Mouse (Mus musculus) T-helper 1 cell (primary cell): ENCODE results near the gene B4galt1.

ENCODE experiments used
- in situ Hi-C: fragments of 300-600 bp; cut with MboI, MseI; formaldehyde crosslinking; loops from one replicate; pipeline ENCODE4 v1.15.1; 2025; ENCODE audit warnings: high pct_unique_total_duplicates

The B4galt1 gene

DNA sequence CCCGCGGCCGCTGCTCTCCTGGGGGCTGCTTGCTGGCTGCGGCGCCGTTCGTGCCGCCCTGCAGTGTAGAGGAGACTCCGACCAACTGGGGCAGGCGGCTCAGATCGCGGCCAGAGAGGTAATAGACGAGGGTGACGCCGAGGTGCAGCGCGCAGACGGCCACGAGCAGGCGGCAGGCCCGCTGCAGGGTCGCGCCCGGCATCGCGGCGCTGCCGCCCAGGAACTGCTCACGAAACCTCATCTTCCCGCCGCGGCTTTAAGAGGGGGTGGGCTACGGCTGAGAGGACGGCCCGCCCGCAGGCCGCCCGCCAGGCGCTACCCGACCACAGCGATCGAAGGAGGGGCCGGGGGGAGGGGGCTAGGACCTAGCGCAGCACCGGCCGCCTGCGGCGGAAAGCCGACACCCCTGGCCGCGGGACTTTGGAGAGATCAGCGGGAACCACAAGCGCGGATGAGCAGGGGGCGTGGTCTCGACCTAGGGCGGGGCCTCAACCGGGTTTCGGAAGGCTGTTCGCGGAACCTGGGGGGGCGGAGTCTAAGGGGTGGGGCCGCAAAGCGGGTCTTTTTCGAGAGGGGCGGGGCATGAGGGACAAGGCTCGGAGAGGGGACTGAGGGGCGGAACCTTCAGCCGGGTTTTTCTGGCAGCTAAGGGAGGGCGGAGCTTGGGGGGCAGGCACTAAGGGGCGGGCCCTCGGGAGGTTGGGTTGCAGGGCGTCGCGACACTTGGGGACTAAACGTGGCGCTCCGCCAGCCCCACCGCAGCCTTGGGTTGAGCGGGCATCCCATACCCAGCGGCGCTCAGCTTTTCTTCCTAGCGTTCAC, at the start of gene B4galt1:
Gene B4galt1 (minus strand): TSS at position 441 of the 822 bp plus-strand sequence.
- in situ Hi-C loops, result no loop called here

DNA sequence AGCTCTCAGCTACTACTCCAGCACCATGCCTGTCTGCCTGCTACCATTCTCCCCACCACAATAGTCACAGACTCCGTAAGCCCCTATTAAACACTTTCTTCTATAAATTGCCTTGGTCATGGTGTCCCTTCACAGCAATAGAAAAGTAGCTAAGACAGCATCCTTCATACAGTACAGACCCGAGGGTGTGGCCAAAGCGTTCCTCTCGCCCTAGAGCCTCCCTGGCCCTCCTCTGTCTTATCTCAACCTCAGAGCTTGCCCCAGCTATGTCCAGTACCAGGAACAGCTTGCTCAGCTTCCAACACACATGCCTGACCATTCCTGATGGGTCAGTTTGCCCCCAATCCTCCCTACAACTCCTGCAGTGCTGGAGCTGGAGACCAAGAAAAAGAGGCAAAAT, 46.8 kb upstream of the B4galt1 start:
- in situ Hi-C loops, result no loop called here

DNA sequence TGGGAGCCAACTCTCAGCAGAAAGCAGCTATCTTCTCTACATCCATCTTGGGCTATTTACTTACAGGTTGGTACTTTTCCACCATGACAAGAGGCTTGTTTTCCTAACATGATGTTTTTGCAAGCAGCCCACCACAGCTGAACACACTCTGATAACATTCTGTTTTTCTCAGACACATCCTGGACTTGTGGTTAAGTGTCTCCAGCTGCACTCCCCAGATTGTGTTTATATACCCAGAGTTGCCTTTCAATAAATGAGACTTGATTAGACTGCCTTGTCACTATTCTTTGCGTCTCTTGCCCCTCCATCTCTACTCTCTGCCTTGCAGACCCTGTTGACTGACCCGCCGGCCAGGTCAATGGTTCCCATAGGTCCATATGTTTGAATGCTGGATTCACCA, 46.3 kb upstream of the B4galt1 start:
- in situ Hi-C loops, result no loop called here

DNA sequence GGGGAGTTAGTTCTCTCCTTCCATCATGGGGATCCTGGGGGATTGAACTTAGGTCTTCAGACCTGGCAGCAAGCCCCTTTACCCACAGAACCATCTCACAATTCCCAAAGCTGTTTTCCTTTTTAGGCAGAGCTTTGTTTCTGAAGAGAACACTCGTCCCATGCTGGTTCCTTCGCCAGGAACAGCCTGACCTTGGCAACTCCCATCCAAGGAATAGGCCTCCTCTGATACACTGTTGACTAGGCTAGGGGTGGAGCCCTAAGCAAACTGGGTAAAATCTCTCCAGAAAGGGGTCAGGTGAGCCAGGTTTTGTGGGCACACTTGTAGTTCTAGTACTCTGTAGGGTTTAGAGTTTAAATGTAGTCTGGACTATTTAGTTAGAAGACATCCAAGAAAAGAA, 45.5 kb upstream of the B4galt1 start:
- in situ Hi-C loops, result no loop called here

DNA sequence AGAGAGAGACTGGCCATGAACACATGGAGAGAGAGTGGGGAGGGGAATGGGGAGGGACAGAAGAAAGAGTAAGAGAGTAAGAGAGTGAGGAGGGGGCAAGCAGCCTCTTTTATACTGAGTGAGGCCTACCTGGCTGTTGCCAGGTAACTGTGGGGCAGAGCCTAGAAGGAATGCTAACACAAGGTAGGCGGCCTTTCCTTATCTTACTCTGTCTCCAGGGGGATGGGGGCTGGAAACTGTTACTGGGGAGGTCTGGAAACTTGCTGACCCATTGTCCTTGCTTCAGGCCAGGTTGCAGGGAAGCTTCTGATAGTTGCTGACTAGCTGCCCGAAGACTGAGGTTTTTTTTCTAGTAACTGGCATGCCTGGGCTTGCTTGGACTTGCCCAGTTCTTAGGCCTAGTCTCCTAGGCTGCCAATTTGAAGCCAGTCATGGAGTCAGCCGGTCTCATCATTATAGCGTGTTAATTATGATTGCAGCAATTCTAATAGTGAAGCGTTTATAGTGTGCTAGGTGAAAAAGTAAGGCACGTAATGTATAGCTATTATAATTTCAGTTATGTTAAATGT, 44.8 kb upstream of the B4galt1 start:
- in situ Hi-C loops, result no loop called here

DNA sequence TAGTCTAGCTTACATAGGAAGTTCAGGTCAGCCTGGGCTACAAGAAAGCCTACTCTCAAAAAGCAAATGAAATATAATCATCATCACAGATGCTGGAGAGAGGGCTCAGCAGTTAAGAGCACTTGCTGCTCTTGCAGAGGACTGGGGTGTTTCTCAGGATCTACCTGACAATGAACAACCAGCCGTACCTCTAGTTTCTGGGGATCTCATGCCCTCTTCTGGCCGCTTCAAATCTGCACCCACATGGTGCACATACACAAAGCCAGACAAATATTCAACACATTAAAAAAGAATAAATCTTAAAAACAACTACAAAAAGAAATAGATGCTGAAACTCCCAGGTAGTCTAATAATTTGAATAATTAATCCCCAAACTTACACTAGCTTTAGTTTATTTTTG, 41.8 kb upstream of the B4galt1 start:
- in situ Hi-C loops, result no loop called here

DNA sequence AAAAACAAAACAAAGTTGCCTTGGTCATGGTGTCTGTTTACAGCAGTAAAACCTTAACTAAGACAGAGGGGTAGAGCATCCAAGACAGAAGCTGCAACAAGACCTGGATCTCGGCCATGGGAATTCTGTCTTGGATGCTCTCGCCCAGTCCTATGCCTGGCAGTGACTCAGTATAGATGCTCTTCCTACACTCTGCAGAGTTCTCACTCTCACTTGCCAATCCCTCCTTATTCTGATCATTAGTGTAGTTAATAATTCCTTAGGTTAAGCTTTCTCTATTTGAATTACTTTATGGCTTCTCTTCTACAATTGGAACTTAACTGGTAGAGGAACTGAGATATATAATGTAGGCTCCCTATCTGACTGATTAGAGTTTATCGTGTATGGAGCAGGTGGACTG, 41.3 kb upstream of the B4galt1 start:
- in situ Hi-C loops, result no loop called here

DNA sequence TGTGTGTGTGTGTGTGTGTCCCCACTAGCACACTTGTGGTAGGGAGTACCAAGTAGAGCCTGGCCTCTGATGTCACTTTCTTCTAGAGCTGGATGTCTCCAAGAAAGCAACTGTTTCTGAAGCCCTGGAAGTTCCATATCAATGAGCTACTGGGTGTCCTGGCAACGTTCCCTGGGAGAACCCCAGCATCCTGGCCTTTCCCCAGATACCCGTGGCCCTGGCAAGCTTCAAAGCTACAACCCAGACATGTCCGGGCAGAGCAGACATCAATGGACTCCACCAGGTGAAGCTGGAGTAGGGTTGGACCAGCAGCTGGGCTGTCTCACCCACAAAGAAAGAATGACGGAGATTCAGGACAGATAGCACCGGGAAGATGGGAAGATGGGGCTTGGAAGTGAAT, 37.4 kb upstream of the B4galt1 start:
- in situ Hi-C loops, result no loop called here

DNA sequence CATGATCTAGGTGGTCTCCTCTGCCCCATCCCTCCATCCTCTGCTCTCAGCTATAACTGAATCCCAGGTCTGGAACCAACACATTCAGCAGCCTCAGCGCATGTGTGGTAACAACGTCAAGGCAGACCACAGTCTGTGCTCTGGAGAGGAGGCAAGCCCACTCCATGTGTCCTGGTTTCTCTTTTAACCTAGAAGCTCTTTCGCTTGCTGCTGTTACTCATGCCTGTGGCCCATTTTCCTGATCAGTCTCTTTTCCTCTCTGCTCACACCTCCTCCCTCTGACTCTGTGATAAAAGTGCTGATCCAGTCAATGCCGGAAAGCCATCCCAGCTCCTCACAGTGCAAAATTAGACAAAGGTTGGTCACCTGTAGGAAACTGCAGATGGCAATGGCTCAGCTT, 36.2 kb upstream of the B4galt1 start:
- in situ Hi-C loops, result no loop called here

DNA sequence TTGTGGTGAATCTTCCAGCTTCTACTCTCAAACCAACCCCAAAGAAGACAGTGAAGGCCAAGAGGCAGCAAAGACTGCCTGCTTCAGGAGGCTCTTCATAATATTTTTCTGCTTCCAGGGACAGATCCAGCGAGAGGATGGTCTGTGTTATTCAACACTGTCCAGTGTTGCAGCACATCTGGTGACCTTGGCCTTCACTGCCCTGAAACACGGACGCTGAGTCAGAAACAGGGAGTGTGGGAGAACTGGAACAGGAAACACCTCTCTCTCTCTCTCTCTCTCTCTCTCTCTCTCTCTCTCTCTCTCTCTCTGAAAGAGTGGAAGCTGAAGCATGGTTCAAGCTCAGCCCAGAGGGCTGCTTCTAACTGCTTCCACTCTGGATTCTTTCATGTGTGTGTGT, 35.4 kb upstream of the B4galt1 start:
- in situ Hi-C loops, result no loop called here

DNA sequence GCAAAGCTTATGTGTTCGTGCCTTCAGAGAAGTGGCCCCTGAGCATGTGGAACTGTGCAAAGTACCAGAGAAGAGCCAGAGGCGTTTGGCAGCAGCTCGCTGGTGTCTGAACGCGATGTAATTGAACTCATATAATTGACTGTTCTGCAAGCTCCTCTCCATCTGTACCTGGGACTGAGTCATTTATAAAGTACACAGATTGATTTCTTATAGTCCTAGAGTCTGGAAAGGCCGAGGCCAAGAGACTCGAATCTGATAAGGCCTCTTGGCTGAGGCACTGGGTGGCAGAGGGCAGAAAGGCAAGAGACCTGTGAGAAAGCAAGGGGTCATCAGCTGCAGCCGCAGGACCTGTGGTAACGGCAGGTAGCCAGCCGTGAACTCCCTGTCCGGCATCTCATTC, 35.0 kb upstream of the B4galt1 start:
- in situ Hi-C loops, result no loop called here

DNA sequence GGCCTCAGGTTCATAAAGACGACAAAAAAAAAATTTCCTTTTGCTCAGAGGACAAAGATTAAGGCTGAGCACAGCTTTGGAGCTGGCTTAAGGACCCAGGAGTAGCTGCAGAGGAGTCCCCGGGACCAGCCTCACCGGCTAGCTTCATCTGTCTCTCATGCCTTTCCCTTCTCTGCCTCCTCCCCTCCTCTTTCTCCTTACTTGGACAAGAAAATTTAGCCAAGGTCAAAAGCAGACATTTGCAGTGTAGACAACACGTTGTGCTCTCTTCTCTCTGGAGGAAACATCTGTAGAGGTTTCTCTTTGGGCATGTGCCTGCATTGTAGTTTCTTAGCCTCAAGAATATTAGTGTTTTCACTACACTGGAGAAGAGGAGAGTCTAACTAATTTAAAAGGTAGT, 32.1 kb upstream of the B4galt1 start:
- in situ Hi-C loops, result no loop called here

DNA sequence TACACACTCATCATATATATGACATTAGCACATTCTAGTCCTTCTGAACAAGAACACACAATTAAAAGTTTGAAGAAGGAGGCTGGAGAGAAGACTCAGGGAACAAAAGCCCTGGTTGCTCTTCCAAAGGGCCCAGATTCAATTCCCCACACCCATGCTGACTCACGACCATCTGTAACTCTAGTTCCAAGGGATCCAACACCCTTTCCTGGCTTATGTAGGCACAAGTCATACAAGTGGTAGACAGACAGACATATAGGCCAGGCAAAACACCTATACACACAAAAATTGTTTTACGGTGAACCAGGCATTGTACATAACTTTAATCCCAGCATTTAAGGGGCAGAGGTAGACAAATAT, 31.3 kb upstream of the B4galt1 start:
- in situ Hi-C loops, result no loop called here

DNA sequence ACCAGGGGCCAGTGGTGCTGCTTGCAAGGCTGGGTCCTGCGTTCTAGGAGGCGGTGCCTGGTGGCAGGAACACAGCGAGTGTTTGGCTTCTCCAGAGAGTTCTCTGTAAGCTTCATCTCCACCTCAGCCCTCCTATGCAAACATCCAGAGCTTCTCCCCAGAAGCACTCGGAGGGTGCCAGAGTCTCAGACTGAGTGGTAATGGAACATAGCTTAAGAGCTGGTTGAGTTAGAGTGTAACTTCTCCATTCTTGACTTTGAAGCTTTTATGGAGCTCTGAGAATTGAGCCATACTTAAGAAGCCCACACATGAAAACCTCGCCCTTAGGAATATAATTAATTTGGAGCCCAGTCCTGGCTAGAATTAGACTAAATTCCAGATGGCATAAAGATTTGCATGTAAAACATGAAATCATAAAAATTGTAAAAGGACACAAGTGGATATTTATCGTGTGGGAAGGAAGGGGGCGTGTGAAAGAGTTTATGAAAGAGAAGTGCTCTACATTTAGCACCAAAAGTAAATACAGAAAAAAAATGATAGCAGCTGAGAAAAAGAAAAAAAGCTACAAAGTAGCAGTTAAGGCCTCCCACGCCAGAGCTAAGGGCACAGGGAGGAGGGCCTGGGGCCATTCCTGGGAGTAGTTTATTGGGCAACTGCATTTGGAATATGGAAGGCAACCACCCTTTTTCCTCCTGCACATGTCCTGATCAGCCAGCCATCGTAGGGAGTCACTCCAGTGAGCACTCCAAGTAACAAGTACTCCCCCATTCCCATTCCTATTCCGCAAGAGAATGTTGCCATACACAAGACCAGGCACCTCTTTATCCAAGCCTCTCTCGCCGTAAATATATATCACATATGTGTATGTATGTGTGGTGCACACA, 30.7 kb upstream of the B4galt1 start:
- in situ Hi-C loops, result no loop called here

DNA sequence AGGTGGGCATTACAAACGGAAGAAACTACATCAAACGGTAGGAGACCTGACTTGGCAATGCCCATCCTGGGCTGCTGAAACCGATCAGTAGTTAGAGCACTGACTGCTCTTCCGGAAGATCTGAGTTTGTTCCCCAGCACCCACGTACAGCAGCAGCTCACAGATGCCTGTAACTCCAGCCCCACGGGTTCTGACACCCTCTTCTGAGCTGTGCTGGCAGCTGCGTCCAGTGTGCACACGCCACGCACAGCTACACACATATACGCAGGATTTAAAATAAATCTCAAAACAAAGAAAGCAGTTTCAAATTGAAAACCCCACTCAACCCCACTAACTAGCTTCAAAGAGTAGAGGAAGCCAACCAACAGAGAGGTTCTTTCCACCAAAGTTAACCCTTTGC, 29.4 kb upstream of the B4galt1 start:
- in situ Hi-C loops, result no loop called here

DNA sequence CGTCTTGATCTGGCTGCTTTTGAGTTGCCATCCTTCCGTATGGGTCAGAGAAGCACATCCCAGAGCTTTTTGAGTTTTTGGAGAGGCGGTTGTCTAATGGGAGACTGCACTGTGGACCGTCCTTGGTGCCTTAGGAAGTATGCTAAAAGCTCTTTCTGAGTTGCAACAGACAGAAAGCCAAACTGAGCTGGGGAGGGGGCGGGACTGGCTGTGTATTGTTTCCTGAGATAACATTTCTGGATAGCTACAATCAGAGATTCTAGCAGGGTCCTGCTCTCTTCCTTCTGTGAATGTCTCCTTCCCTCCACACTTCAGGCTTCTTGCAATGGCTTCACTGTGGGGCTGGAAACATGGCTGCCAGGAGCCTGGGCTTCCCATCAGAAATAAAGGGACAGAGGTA, 23.7 kb upstream of the B4galt1 start:
- in situ Hi-C loops, result loop anchor here (5.0 kb wide), 1 partner anchor 50 kb away; no protein-coding TSS in a partner anchor

DNA sequence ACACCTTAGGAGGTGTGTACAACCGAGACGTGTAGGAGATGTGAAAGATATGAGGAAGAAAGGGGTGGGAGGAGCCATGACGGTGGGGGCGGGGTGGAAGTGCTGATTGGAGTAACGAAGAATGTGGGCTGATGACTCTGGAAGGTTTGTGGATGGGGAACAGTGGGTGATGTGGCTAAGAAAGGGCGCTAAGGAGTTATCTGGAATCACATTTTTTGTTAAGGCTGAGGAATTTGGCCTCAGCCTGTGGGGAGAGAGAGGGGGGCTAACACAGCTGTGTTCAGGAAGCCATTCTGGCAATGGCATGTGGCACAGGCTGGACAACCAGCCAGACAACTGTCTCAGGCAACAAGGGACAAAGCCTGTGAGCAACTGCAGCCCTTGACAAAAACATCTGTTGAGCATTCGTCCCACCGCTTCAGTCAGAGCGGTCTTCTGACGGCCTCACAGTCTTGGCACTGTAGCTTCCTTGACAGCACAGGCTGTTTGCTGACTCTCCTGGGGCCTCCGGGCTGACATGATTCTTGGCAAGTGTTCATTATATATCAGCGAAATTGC, 23.1 kb upstream of the B4galt1 start:
- in situ Hi-C loops, result loop anchor here (5.0 kb wide), 1 partner anchor 50 kb away; no protein-coding TSS in a partner anchor

DNA sequence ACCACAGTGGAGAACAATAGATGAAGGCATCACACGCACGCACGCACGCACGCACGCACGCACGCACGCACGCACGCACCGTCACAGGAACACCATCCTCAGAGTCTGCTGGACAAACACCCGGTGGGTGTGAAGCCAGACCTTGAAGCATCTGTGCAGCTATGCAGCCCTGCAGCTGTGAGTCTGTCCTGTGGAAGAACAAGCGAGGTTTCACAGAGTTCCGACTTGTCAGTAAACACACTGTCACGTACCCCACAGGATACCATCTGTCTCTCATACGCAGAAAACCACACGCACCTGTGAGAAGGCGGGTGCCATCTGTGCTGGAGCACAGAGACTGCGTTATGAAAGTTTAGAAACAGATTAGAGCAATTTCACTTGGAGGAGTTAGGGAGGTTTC, 22.0 kb upstream of the B4galt1 start:
- in situ Hi-C loops, result loop anchor here (5.0 kb wide), 1 partner anchor 49 kb away; no protein-coding TSS in a partner anchor

DNA sequence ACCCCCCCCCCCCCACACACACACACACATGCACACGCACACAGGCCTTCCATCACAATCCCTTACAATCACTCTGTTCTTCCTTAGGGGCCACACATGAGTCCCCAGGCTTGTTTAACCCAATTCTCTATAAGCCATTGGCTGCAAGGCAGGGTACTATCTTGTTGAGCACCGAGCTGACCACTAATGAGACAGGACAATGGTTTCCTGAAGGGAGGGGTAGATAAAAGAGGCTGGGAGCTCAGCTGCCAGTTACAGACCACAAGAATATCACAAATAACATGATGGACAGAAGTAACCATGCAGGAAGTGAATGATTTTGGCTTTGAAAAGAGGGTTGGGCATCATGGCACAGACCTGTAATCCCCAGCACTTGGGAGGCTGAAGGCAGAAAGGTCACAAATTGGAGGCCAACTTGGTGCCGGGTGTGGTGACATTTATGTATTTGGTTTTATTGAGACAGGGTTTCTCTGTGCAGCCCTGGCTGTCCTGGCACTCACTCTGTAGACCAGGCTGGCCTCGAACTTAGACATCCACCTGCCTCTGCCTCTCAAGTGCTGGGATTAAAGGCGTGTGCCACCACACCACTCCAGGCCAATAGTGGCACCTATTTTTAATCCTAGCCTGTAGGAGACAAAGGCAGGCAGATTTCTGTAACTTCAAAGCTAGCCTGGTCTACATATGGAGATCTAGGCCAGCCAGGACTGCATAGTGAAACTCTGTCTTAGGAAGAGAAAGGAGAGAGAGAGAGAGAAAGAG, 21.2 kb upstream of the B4galt1 start:
- in situ Hi-C loops, result loop anchor here (5.0 kb wide), 1 partner anchor 48 kb away; no protein-coding TSS in a partner anchor

DNA sequence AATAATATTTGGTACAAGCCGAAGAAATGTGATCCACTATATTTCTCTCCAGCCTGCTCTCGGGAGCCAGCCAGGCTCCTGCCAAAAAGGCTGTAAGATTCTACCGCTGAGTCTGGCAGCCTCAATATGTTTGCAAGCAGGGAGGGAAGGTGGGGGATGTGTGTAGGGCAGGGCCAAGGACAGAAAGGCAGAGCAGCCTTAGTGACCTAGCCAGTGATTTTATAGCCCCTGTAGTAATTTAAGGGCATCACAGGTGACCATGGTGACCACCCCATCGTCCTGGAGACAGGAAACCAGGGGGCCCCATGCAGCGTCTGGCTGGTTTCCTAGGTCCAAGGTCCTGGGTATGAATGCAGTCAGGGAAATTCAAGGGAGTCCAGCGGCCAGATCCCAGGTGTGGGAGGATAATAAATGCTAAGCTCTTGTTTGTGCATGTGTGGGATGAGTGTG, 20.4 kb upstream of the B4galt1 start:
- in situ Hi-C loops, result no loop called here

DNA sequence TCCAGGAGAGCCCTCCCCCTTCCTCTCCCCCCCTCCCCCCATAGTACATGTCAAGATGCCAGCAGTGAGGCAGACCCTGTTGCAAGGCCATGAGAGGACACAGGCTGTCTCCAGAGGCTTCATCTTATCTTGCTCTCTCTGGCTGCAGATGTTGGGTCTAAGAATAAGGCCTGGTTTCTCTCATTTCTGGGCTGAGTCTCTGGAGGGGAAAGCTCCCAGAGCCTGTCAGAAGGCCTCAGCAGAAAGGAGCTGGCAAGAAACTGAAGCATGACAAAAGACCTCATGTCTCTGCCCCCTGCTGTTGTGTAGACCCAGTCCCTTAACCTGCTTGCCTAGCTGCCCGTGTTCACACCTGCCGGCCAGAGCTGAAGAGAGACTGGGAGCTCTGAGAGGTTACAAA, 19.5 kb upstream of the B4galt1 start:
- in situ Hi-C loops, result no loop called here
